Mouse (Mus musculus): ENCODE data around the gene Pmm1. TPM values are rescaled to one million over a fixed set of nuclear protein-coding genes. Genes with fewer than 3 reads are reported as not detected.
"Not testable (repeated sequence)": the region's sequence is repeated elsewhere in the genome, so short reads cannot be mapped to it uniquely, and the experiment has no call there.

Pmm1 gene
- polyA plus RNA-seq, 1 experiment from 2014 or later = 19.9 TPM

- Histone ChIP-seq H3K4me2 (ENCODE audit: low read depth, low read length) (no peak overlapping the region), H3K9ac (replicated peaks; ENCODE audit: low read length) (no peak overlapping the region), H3K27ac (replicated peaks; ENCODE audit: low read depth, low read length) (no peak overlapping the region), H3K27me3 (ENCODE audit: control insufficient read depth, insufficient read depth, low read length) (no peaks in the 10 kb centered on the region), H3K4me3 (ENCODE audit: low read depth, low read length) (no peak overlapping the region), H3K9me3 (replicated peaks; ENCODE audit: control insufficient read depth, low read length) (no peaks in the 10 kb centered on the region), H3K4me1 (ENCODE audit: control insufficient read depth, insufficient read depth, low read length) (no peaks in the 10 kb centered on the region), H3K36me3 (replicated peaks; ENCODE audit: control insufficient read depth, insufficient read depth, low read depth, low read length) (no peaks in the 10 kb centered on the region)
- ATAC-seq (replicated peaks; ENCODE audit: insufficient number of reproducible peaks, low FRiP score, low TSS enrichment, low read depth) (no peak), DNase-seq (ENCODE audit: low spot score) (peak; percentile 12)
- 58% methylated on average over 1 of the region's 1 CpGs for WGBS
Observed at GRCm38 (mm10) chr15:81982173-81982572, 21.4 kb upstream of the Pmm1 start.

GRCm38 (mm10) chr15:81980321-81980720 lies 19.6 kb upstream of the Pmm1 start, which contains the start of gene 1700029P11Rik:
TSS of gene 1700029P11Rik (plus strand) at chr15:81980540.
- 95% methylated on average over 23 of the region's 23 CpGs for WGBS
- no peak within 1 kb of the TSS for H3K4me3 ChIP-seq (ENCODE audit: low read depth, low read length)

GRCm38 (mm10) chr15:81975156-81975555 lies 14.4 kb upstream of the Pmm1 start:
- not testable (repeated sequence) for H3K9me3 ChIP-seq (replicated peaks; ENCODE audit: control insufficient read depth, low read length); H3K4me2 ChIP-seq (ENCODE audit: low read depth, low read length); H3K36me3 ChIP-seq (replicated peaks; ENCODE audit: control insufficient read depth, insufficient read depth, low read depth, low read length); H3K4me3 ChIP-seq (ENCODE audit: low read depth, low read length); H3K9ac ChIP-seq (replicated peaks; ENCODE audit: low read length); H3K27ac ChIP-seq (replicated peaks; ENCODE audit: low read depth, low read length); H3K27me3 ChIP-seq (ENCODE audit: control insufficient read depth, insufficient read depth, low read length); ATAC-seq (replicated peaks; ENCODE audit: insufficient number of reproducible peaks, low FRiP score, low TSS enrichment, low read depth); DNase-seq (ENCODE audit: low spot score); H3K4me1 ChIP-seq (ENCODE audit: control insufficient read depth, insufficient read depth, low read length)
- 92% methylated on average over 8 of the region's 8 CpGs for WGBS

More at GRCm38 (mm10) chr15:81980321-81980720, 19.6 kb upstream of the Pmm1 start, which contains the start of gene 1700029P11Rik:
- Histone ChIP-seq H3K9ac (replicated peaks; ENCODE audit: low read length) (no peak within 1 kb of the TSS), H3K4me2 (ENCODE audit: low read depth, low read length) (no peak within 1 kb of the TSS), H3K36me3 (replicated peaks; ENCODE audit: control insufficient read depth, insufficient read depth, low read depth, low read length) (no peaks in the 10 kb centered on the region), H3K9me3 (replicated peaks; ENCODE audit: control insufficient read depth, low read length) (no peaks in the 10 kb centered on the region), H3K4me1 (ENCODE audit: control insufficient read depth, insufficient read depth, low read length) (no peaks in the 10 kb centered on the region), H3K27ac (replicated peaks; ENCODE audit: low read depth, low read length) (no peak within 1 kb of the TSS), H3K27me3 (ENCODE audit: control insufficient read depth, insufficient read depth, low read length) (no peaks in the 10 kb centered on the region)
- no peak for DNase-seq (ENCODE audit: low spot score)
- no peak for ATAC-seq (replicated peaks; ENCODE audit: insufficient number of reproducible peaks, low FRiP score, low TSS enrichment, low read depth)

GRCm38 (mm10) chr15:81970498-81970897 lies 9.8 kb upstream of the Pmm1 start:
- H3K4me2 ChIP-seq (ENCODE audit: low read depth, low read length); DNase-seq (ENCODE audit: low spot score); H3K27ac ChIP-seq (replicated peaks; ENCODE audit: low read depth, low read length); H3K4me3 ChIP-seq (ENCODE audit: low read depth, low read length); H3K36me3 ChIP-seq (replicated peaks; ENCODE audit: control insufficient read depth, insufficient read depth, low read depth, low read length); H3K4me1 ChIP-seq (ENCODE audit: control insufficient read depth, insufficient read depth, low read length); H3K27me3 ChIP-seq (ENCODE audit: control insufficient read depth, insufficient read depth, low read length); ATAC-seq (replicated peaks; ENCODE audit: insufficient number of reproducible peaks, low FRiP score, low TSS enrichment, low read depth); H3K9me3 ChIP-seq (replicated peaks; ENCODE audit: control insufficient read depth, low read length); H3K9ac ChIP-seq (replicated peaks; ENCODE audit: low read length): not testable (repeated sequence)
- 89% methylated on average over 4 of the region's 4 CpGs for WGBS

GRCm38 (mm10) chr15:81969635-81970034 lies 8.9 kb upstream of the Pmm1 start:
- not testable (repeated sequence) for H3K9me3 ChIP-seq (replicated peaks; ENCODE audit: control insufficient read depth, low read length); DNase-seq (ENCODE audit: low spot score); H3K9ac ChIP-seq (replicated peaks; ENCODE audit: low read length); H3K36me3 ChIP-seq (replicated peaks; ENCODE audit: control insufficient read depth, insufficient read depth, low read depth, low read length); H3K4me3 ChIP-seq (ENCODE audit: low read depth, low read length); ATAC-seq (replicated peaks; ENCODE audit: insufficient number of reproducible peaks, low FRiP score, low TSS enrichment, low read depth); H3K27me3 ChIP-seq (ENCODE audit: control insufficient read depth, insufficient read depth, low read length); H3K4me2 ChIP-seq (ENCODE audit: low read depth, low read length); H3K4me1 ChIP-seq (ENCODE audit: control insufficient read depth, insufficient read depth, low read length); H3K27ac ChIP-seq (replicated peaks; ENCODE audit: low read depth, low read length)
- WGBS = 75% methylated on average over 6 of the region's 6 CpGs

- no peaks in the 10 kb centered on the region for H3K27me3 ChIP-seq (ENCODE audit: control insufficient read depth, insufficient read depth, low read length)
- no peak overlapping the region for H3K27ac ChIP-seq (replicated peaks; ENCODE audit: low read depth, low read length)
- no peak overlapping the region for H3K4me2 ChIP-seq (ENCODE audit: low read depth, low read length)
- H3K9ac ChIP-seq (replicated peaks; ENCODE audit: low read length) = no peak overlapping the region
- ATAC-seq (replicated peaks; ENCODE audit: insufficient number of reproducible peaks, low FRiP score, low TSS enrichment, low read depth) (no peak), DNase-seq (ENCODE audit: low spot score) (peak; percentile 13)
- no peaks in the 10 kb centered on the region for H3K9me3 ChIP-seq (replicated peaks; ENCODE audit: control insufficient read depth, low read length)
- no peaks in the 10 kb centered on the region for H3K4me1 ChIP-seq (ENCODE audit: control insufficient read depth, insufficient read depth, low read length)
- 65% methylated on average over 7 of the region's 7 CpGs for WGBS
- H3K4me3 ChIP-seq (ENCODE audit: low read depth, low read length) = no peak overlapping the region
- no peaks in the 10 kb centered on the region for H3K36me3 ChIP-seq (replicated peaks; ENCODE audit: control insufficient read depth, insufficient read depth, low read depth, low read length)
Observed at GRCm38 (mm10) chr15:81969173-81969572, 8.4 kb upstream of the Pmm1 start.

- ATAC-seq (replicated peaks; ENCODE audit: insufficient number of reproducible peaks, low FRiP score, low TSS enrichment, low read depth) (no peak), DNase-seq (ENCODE audit: low spot score) (no peak)
- H3K36me3 ChIP-seq (replicated peaks; ENCODE audit: control insufficient read depth, insufficient read depth, low read depth, low read length) = no peaks in the 10 kb centered on the region
- H3K9ac ChIP-seq (replicated peaks; ENCODE audit: low read length) = no peak overlapping the region
- no peaks in the 10 kb centered on the region for H3K9me3 ChIP-seq (replicated peaks; ENCODE audit: control insufficient read depth, low read length)
- H3K4me3 ChIP-seq (ENCODE audit: low read depth, low read length) = no peak overlapping the region
- no peaks in the 10 kb centered on the region for H3K27me3 ChIP-seq (ENCODE audit: control insufficient read depth, insufficient read depth, low read length)
- H3K27ac ChIP-seq (replicated peaks; ENCODE audit: low read depth, low read length) = no peak overlapping the region
- WGBS = 61% methylated on average over 2 of the region's 2 CpGs
- no peaks in the 10 kb centered on the region for H3K4me1 ChIP-seq (ENCODE audit: control insufficient read depth, insufficient read depth, low read length)
- no peak overlapping the region for H3K4me2 ChIP-seq (ENCODE audit: low read depth, low read length)
Observed at GRCm38 (mm10) chr15:81968447-81968846, 7.7 kb upstream of the Pmm1 start.

GRCm38 (mm10) chr15:81967821-81968220 lies 7.1 kb upstream of the Pmm1 start:
- no peak for ATAC-seq (replicated peaks; ENCODE audit: insufficient number of reproducible peaks, low FRiP score, low TSS enrichment, low read depth)
- H3K9ac ChIP-seq (replicated peaks; ENCODE audit: low read length) = no peak overlapping the region
- no peaks in the 10 kb centered on the region for H3K36me3 ChIP-seq (replicated peaks; ENCODE audit: control insufficient read depth, insufficient read depth, low read depth, low read length)
- no peaks in the 10 kb centered on the region for H3K27me3 ChIP-seq (ENCODE audit: control insufficient read depth, insufficient read depth, low read length)
- DNase-seq (ENCODE audit: low spot score) = no peak
- no peak overlapping the region for H3K4me2 ChIP-seq (ENCODE audit: low read depth, low read length)
- H3K9me3 ChIP-seq (replicated peaks; ENCODE audit: control insufficient read depth, low read length) = no peaks in the 10 kb centered on the region
- 85% methylated on average over 5 of the region's 5 CpGs for WGBS
- H3K4me1 ChIP-seq (ENCODE audit: control insufficient read depth, insufficient read depth, low read length) = no peaks in the 10 kb centered on the region
- no peak overlapping the region for H3K4me3 ChIP-seq (ENCODE audit: low read depth, low read length)
- no peak overlapping the region for H3K27ac ChIP-seq (replicated peaks; ENCODE audit: low read depth, low read length)
